Mouse (Mus musculus) kidney, adult 8-10 months (tissue): Measurements from ENCODE around the gene Tmem199.

Experiments used
- DNase-seq, 2 experiments: peaks; one replicate each; pipeline ENCODE4 v3.0.0; 2022

Tmem199 gene

DNA sequence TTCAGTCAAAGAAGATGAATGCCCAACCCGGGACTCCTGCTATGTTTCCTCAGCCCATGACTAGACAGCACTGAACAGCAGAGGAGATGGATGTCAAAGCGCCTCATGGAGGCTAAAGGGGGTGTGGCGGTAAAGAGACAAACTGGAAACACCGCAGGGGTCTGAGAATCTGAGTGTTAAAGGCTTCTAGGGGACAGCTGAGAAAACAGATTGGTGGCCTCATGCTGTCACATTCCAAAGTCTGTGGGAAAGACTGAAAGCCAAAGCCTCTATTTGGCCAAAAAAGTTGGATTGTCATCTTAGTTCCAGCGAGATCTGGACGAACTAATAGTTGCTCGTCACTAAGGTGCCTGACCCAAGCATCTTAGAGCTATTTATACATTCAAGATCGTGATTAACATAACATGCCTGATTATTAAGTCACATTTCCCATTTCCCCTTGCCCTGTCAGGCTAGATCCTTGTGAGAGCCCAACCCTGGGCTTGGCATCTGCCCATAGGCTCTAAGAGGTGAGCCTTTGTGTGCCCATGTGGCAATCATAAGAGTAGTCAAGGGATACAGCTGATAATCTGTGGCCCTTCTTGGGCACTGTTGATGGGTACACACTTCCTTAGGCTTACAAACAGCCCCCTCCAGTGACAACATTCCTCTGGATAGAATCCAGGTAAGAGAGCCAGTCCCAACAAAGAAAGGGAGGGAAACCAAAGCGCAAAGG lies 11.4 kb upstream of the Tmem199 start:
- DNase-seq: no peak

- peak in 1 of 2 experiments; percentile 55 for DNase-seq
Observed at GRCm38 (mm10) chr11:78522481-78522997, 10.6 kb upstream of the Tmem199 start.

- DNase-seq: no peak
Observed at GRCm38 (mm10) chr11:78521880-78522279, 9.9 kb upstream of the Tmem199 start.

- no peak for DNase-seq
Observed at GRCm38 (mm10) chr11:78518931-78519330, 7.0 kb upstream of the Tmem199 start.

GRCm38 (mm10) chr11:78515549-78516325 lies 3.8 kb upstream of the Tmem199 start:
- no peak for DNase-seq

DNA sequence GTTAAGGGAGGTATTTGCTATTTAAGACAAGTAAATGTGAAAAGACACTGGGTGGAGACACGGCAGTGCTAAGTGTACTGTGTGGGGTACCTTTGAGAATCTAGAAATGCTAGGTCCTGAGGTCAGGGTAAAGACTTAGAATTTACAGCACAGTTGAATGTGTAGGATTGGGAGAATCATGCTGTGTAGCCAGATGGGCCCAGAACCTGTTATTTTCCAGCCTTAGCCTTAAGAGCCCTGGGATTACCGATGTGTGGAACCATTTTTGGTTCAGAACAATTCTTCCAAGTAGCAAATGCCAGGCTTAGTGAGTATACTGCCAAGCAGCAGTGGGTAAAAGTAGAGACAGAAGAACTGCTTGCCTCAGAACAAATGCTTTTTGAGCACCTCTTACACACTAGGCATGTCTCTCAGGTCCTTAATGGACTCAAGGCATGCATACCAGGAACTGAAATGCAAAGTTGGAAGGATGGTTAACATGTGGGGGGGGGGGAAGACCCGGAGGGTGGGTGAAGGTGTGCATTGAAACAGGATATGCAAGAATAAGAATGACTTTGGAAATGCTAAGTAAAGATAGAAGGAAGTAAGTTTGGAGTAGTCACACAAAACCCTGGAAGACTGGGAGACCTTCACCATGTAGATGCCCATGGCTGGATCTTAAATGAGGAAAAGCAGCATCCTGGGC lies 1.3 kb upstream of the Tmem199 start:
- DNase-seq: no peak

GRCm38 (mm10) chr11:78509148-78509547 lies 2.8 kb downstream of the Tmem199 start:
- DNase-seq: no peak

GRCm38 (mm10) chr11:78505430-78505829 lies 6.5 kb downstream of the Tmem199 start:
- DNase-seq: no peak

- DNase-seq: no peak
Observed at GRCm38 (mm10) chr11:78502909-78503650, 8.9 kb downstream of the Tmem199 start, which contains the start of gene Sebox. Gene Sebox (plus strand): TSS chr11:78503447.

DNA sequence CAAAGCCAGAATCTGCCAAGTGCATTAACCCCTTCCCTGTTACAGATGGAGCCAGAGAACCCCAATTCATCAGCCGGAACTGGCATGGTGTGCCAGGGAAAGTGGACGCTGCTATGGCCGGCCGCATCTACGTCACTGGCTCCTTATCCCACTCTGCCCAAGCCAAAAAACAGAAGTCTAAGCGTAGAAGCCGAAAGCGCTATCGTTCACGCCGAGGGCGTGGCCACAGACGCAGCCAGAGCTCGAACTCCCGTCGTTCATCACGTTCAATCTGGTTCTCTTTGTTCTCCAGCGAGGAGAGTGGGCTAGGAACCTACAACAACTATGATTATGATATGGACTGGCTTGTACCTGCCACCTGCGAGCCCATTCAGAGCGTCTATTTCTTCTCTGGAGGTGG lies 10.4 kb downstream of the Tmem199 start:
- DNase-seq: no peak

DNA sequence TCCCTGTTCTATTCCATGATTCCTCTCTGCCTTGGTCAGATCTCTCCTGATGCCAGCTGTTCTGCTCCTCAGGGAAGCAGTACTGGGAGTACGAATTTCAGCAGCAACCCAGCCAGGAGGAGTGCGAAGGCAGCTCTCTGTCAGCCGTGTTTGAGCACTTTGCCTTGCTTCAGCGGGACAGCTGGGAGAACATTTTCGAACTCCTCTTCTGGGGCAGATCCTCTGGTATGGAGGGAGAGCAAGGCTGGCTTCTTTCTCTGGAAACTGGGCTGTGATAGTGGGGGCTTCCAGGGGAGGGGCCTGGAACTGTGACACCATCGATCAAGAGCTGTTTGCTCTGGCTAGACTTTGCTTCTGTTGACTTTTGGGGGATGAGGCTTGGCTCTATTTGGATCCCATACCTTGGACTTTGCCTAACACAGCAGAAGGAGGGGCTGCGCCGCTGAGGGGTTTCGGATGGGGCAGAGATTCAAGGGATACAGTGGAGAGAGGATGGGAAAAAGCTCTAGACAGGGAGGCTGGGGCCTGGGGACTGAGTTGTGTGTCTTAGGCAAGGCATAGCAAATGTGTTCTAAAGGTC lies 11.3 kb downstream of the Tmem199 start:
- DNase-seq: no peak

GRCm38 (mm10) chr11:78499543-78499942 lies 12.4 kb downstream of the Tmem199 start:
- DNase-seq: no peak

DNA sequence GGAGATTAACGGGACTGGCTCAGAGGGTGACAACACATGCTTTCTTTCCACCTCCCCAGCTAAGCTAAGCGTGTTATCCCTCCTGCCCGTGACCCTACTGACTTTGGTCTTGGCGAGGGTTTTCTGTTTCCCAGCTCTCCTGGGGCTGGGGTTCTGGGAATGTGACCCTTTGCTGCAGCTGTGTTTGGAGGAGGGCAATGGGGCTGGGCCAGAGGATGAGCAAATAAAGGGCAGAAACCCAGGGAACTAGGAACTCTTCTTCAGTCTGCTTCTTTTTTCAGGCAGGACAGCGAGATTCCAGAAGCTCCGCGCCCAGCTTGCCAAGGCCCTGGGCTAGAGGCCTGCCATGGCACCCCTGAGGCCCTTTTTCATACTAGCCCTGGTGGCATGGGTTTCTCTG lies 13.0 kb downstream of the Tmem199 start, which contains the start of gene Vtn:
Gene Vtn (plus strand): TSS at position 88 of the 400 bp plus-strand sequence.
- no peak for DNase-seq

DNA sequence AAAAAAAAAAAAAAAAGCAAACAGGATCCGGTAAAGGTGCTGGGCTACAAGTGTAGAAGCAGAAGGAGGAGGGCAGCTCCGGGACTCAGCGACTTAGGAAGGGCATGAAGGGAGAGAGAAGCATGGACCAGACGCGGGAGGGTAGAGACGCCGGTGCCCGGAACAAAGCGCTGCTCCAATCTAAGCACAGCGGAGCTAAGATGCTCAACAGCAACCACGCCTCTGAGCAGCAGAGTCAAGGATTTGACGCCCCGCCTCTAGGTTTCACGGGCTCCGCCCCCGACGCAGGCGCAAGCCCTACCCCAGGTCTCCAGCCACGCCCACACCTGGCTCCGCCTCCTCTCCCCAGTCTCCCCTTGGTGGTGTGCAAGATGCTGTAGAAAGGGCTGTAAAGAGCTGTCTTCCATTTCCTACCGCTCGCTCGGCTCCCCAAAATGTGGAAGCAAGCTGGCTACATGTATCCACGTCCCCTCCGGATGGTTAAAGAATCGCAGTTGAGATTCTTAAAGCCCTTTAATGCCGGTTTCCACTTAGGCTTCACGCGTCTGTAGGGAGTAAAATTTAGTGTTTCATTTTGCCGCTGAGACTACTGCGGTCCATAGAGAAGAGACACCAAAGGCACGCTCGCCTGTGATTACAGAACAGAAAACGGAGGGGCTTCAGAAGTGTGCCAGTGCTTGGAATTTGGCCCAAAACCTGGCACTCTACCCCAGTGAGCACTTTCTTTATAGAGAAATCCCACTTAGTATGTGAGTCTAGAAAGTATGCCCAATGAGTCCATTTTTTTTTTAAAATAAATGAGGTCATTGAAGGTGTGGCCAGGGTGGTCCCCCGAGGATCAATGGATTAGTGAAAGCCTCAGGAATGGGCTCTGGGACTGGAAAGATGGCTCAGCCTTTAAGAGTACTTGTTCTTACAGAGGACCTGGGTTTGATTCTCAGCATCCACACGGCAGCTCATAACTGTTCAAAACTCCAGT lies 14.1 kb downstream of the Tmem199 start, which contains the start of gene Sarm1:
Gene Sarm1 (minus strand): TSS at position 211 of the 979 bp plus-strand sequence.
- DNase-seq: peak; percentile 91 to 94

GRCm38 (mm10) chr11:78497071-78497541 lies 14.9 kb downstream of the Tmem199 start:
- no peak for DNase-seq

GRCm38 (mm10) chr11:78495904-78496303 lies 16.1 kb downstream of the Tmem199 start:
- no peak for DNase-seq

- DNase-seq: no peak
Observed at GRCm38 (mm10) chr11:78490781-78491241, 21.2 kb downstream of the Tmem199 start.

DNA sequence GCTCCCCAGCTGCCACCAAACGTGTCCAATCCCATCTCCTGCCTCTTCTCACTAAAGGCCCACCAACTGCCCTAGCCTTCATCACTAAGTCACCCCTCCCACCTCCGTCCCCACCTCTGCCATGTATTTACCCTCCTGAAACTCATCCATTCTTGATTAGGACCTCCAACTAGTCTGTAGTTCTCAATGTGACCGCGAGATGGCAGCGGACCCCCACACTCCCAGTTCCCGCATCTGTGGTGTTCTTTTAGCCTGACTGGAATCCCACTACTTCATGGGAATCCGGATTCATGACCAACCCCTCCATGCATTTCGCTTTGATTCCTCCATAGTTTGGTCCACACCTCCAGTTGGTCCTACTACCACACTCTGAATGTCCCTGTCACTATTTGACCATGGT lies 23.8 kb downstream of the Tmem199 start:
- peak; percentile 45 to 80 for DNase-seq

DNA sequence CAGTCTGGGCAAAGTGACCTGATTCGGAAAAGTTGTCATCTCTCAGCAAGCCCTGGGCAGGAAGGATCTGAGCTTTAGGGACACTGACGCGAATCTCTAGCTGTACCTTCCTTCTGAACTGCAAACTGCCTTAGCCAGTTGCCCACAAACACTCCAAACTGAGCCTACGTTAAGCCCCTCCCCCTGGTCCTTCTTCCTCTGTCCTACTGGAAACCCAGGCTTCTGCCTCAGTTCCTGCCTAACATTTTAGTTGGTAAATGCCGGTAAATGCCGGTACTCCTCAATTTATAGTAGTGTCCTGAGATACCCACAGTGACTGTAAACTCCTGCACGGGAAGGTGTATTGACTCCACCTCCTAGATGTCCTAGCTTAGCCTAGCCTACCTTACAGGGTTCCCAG lies 28.3 kb downstream of the Tmem199 start:
- no peak for DNase-seq

GRCm38 (mm10) chr11:78475289-78475688 lies 36.7 kb downstream of the Tmem199 start:
- DNase-seq: no peak
